Mouse (Mus musculus) urinary bladder, postnatal 4 days (tissue): ENCODE data around the gene Eif3j1.
A peak's percentile ranks its signal among the peaks of the same experiment; 100 is the strongest.
"Not testable (repeated sequence)": the region's sequence is repeated elsewhere in the genome, so short reads cannot be mapped to it uniquely, and the experiment has no call there.

Experiments used
- DNase-seq, 2 experiments: peaks; one replicate each; pipeline ENCODE4 v3.0.0; 2021 to 2022; ENCODE audit warnings: low spot score in 2 of 2

Eif3j1 gene

GRCm38 (mm10) chr2:122027862-122028755, at the start of gene Eif3j1:
Eif3j1 (plus strand) TSS chr2:122028546.
- DNase-seq: peak; percentile 87 to 93

DNA sequence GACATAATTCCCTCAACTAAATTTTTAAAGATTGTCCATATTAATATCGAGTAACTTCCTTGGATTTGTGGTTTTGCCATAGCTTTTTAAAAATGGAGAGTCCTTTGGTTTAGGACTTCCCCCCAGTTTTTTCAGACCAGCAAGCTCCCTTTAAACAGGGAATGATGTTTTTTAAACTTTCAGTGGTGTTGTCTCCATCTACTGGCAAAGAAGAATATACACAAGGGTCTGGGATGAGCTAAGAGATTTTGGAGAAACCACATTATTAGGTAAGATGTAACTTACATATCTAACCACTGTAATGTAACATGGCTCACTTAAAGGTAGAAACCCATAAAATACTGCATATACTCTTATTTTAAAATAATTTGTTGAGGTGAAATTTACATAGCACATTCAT, 32.6 kb upstream of the Eif3j1 start:
- no peak for DNase-seq

- no peak for DNase-seq
These were observed 19.5 kb upstream of the Eif3j1 start for GRCm38 (mm10) chr2:122008832-122009231.

GRCm38 (mm10) chr2:122011441-122011840, 16.9 kb upstream of the Eif3j1 start:
- no peak for DNase-seq

DNA sequence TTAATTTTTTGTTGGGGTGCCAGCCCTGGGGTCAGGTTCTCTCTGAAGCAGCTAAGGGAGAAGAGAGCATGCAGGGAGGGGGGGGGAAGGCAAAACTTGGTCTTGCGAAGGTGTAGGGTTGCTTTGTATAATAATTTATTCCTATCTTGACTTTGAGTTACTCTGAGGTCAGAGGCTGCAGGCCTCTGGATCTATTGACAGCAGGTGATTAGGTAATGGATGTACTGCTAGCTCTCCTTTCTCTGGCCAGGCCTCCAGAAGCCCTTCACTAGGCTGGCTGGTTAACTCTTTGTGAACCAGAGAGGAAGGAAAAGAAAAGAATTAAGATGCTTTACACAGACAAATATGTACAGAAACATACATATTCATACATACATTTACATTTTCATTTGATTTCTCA, 9.6 kb upstream of the Eif3j1 start:
- DNase-seq: no peak

DNA sequence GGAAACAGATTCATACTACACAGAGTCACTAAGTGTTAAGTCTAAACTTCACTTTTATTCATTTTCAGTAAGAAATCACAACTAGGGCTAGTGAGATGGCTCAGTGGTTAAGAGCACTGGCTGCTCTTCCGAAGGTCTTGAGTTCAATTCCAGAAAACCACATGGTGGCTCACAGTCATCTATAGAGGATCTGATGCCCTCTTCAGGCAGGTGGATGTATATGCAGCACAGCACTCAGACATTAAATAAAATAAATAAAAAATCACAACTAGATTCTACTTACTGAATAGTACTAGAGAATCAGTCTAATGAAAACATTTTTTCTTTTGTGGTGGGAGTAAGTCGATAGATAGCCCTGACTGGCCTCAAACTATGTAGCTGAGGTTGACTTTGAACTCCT, 6.1 kb upstream of the Eif3j1 start:
- DNase-seq: no peak

GRCm38 (mm10) chr2:122027091-122027490, 1.3 kb upstream of the Eif3j1 start:
- DNase-seq: not testable (repeated sequence)

DNA sequence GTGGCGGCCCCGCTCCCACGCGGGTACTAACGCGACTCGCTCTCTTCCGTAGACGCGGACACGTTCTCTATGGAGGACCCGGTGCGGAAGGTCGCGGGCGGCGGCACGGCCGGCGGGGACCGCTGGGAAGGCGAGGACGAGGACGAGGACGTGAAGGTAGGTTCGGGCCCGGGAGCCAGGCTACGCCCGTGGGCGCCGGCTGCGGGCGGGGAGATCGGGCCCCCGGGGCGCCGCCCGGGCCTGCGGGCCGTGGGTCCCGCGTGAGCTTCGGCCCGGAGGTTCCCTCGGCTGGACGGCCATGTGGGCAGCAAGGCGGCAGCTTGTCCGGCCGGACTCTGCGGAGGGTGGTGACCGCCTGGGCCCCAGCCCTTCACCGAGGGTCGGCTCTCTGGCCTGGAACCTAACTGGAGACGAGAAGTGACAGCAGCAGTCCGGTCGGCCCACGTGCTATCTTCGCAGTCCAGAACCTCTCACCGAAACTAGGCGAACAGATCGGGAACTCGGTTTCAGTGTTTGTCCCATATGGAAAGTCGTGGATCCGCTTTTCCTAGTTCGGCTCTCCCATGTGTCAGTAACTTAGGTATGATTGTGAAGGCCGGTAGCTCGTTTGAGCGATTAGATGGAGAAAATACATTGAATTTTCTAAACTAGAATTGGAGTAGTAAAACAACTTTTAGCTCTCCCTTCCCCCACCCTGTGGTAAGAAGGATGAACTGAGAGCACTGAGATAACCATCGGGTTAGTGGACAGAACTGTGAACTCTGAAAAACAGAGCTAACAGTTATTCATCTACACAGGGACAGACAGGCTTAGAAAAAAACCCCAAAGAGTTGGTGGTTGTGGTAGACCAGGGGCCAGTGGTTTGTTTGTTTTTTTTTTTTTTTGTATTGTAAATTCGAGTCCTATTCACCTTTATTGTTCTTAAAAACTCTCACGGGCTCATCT, 682 bp downstream of the Eif3j1 start:
- peak in 1 of 2 experiments; percentile 59 for DNase-seq

DNA sequence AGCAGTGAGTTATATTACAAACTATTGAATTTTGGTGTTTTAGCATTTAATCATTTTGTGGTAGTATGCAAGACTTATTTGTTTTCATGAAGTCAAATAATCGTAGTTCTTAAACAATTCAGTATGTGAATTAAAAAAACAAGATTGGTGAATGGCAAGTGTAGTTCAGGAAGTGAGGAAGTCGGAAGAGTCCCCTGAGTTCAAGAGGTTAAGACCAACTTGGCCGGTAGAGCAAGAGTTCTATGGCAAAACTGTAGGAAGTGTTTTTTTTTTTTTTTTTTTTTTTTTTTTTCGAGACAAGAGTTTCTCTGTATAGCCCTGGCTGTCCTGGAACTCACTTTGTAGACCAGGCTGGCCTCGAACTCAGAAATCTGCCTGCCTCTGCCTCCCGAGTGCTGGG, 3.6 kb downstream of the Eif3j1 start:
- DNase-seq: no peak

DNA sequence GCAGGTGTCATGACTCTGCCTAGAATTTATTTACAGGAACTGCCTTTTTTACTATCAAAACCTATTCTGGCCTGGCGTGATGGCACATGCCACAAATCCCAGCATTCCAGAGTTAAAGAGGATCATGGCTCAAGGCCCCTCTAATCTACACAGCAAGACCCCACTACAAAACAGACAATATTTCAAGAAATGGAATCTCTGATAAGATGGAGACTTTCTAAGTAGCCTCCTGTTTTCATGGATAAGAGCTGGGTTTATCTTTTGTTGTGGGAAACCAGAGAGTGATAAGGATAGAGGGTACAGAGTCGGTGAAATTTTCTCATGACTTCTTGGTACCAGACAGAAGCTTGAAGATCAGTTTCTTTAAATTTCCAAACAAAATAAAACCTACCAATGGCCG, 7.7 kb downstream of the Eif3j1 start:
- no peak for DNase-seq

DNA sequence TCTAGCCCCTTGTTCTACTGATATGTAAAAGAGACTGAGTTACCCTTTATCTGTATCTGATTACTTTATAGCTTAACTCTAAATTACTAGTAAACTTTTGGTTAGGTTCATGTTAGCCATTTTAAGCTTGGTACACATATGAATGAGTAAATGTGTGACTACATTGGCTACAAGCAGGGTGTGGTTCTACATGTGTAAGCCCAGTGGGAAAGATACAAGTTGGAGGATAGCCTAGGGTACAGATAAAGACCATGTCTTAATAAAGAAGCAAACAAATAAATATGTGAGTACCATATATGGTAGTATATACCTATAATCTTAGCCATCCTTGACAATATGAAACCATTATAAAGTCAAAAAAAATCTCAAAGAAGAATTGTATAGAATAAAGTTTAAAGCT, 15.6 kb downstream of the Eif3j1 start:
- no peak for DNase-seq

DNA sequence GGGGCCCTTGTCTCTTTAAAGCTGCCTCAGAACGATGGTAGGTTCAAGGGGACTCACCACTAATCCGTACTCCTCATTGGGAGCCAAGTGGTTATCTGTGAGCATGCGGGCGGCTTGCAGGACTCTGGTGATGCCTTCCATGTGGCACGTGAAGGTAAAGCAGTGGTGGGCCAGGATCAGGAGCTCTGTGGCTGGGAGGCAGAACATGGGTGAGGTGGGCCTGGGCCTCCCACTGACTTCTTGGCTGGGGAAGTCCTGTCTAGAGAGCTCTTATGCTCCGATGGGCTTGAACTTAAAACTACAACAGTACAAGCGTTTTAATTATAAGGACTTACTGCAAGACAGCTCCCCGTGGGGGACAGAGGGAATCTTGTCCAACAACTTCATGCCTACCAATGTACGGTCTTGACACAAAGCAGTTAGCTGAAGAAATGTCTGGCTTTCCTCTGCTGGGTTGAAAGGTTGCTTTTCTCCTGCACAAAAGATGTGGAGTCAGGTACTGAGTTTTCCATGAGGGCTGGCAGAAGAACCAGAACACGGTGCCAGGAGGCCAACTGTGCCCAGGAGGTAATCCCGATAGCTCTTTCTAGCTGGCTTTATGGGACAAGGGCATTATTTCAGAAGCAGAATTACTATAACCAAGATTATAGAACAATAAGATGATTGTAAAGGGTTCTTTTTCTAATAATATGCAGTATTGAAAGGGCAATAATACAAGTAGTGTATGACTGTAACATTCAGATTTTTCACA, 31.2 kb downstream of the Eif3j1 start:
- DNase-seq: no peak

- DNase-seq: peak in 1 of 2 experiments; percentile 63
These were observed 37.0 kb downstream of the Eif3j1 start for GRCm38 (mm10) chr2:122065200-122065969.

- DNase-seq: no peak
These were observed 37.9 kb downstream of the Eif3j1 start for GRCm38 (mm10) chr2:122066241-122066640.

GRCm38 (mm10) chr2:122069144-122069912, 41.0 kb downstream of the Eif3j1 start:
- DNase-seq: no peak

DNA sequence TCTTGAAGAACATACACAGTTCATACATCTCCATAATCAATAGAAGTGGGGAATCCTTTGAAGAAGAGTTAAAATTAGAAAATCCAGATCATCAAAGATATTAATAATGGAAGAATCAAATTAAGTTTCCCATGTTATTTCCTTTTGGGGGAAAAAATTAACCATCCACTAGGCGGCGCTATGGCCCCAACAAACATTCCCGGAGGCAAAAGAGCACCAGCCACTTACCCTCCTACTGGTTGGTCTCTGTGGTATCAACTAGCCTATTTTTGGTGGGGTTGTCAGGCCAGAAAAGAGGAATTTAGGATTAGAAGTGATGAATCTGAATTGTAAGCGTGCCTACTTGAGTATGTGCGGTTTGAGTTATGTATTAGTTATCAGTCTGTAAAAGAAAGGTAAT, 41.6 kb downstream of the Eif3j1 start:
- DNase-seq: no peak

DNA sequence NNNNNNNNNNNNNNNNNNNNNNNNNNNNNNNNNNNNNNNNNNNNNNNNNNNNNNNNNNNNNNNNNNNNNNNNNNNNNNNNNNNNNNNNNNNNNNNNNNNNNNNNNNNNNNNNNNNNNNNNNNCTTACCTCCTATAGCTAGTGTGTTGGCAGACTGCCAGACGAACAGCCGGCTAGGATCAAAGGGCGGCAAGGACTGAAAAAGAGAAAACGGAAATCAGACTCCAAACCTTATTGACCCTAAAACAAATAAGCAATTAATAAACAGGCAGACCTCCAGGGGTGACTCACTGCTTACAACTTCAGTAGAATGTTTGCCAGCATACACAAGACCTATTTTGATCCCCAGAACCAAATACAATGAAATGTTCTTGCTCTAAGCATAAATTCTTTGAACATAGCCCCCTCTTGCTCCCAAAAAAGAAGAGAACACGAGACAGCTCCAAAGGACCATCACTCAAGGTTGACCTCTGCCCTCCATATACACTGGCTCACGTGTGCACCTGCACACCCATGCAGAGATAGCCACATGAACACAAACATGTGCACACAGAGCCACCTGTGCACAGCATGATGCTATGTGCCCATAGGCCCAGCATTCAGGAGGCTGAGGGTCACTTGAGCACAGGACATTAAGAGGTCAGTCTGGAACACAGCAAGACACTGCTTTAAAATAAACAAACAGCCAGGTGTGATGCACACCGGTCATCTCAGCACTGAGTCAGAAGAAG, 53.5 kb downstream of the Eif3j1 start:
- no peak for DNase-seq

GRCm38 (mm10) chr2:122086446-122086845, 58.1 kb downstream of the Eif3j1 start:
- no peak for DNase-seq

GRCm38 (mm10) chr2:122093844-122094243, 65.5 kb downstream of the Eif3j1 start:
- DNase-seq: no peak

DNA sequence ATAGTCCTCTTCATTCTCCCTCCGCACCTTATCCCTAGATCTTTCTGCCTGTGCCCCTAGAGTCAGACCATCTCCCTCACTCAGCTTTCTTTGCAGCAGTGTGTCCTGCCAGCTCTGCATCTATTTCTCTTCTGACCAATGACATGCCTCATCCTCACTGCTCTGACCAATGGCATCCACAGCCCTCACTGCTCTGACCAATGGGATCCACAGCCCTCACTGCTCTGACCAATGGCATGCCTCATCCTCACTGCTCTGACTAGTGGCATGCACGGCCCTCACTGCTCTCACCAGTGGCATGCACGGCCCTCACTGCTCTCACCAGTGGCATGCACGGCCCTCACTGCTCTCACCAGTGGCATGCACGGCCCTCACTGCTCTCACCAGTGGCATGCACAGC, 69.3 kb downstream of the Eif3j1 start:
- DNase-seq: not testable (repeated sequence)
